Mouse (Mus musculus): ENCODE data around the gene Usp29. TPM values are rescaled to one million over a fixed set of nuclear protein-coding genes. Genes with fewer than 3 reads are reported as not detected.

Usp29 gene
- total and polyA plus RNA-seq, 3 experiments = not detected

GRCm38 (mm10) chr7:6731930-6732329 is 1.6 kb downstream of the Usp29 start:
- H3K27me3 ChIP-seq (replicated peaks) = no peaks in the 10 kb centered on the region
- H3K9ac ChIP-seq (ENCODE audit: insufficient read depth, low read depth) = no peak overlapping the region
- H3K9me3 ChIP-seq (replicated peaks; ENCODE audit: low read length) = peaks cover 48% of the 10 kb centered on the region
- H3K36me3 ChIP-seq (replicated peaks in 1 of 2; ENCODE audit: control insufficient read depth in 1 of 2, insufficient read depth in 1 of 2, low read length in 1 of 2) = no peaks in the 10 kb centered on the region
- no peak for DNase-seq (ENCODE audit: extremely low read depth)
- no peaks in the 10 kb centered on the region for H3K4me1 ChIP-seq (ENCODE audit: control insufficient read depth in 1 of 2, insufficient read depth in 2 of 2)
- no peaks in the 10 kb centered on the region for H3K79me2 ChIP-seq (replicated peaks; ENCODE audit: control insufficient read depth, extremely low read depth, insufficient read depth, poor library complexity, severe bottlenecking)
- TF ChIP-seq ZKSCAN1 (IDR thresholded peaks at IDR 0.05; ENCODE audit: borderline replicate concordance, low read depth, low read length) (no peak), ZC3H11A (IDR thresholded peaks at IDR 0.05; ENCODE audit: low read depth, low read length) (no peak), CHD1 (IDR thresholded peaks at IDR 0.05; ENCODE audit: low read depth, low read length) (no peak), UBTF (IDR thresholded peaks at IDR 0.05; ENCODE audit: low read depth, low read length) (no peak), CTCF (conservative IDR thresholded peaks at IDR 0.05 in 1 of 2, IDR thresholded peaks at IDR 0.05 in 1 of 2; ENCODE audit: low read depth in 2 of 2, low read length in 2 of 2) (no peak), ELF1 (IDR thresholded peaks at IDR 0.05; ENCODE audit: low read depth, low read length) (no peak), SMC3 (IDR thresholded peaks at IDR 0.05; ENCODE audit: low read depth, low read length) (no peak), JUN (IDR thresholded peaks at IDR 0.05; ENCODE audit: insufficient read depth, low read depth, low read length) (no peak), EP300 (IDR thresholded peaks at IDR 0.05; ENCODE audit: low read length) (no peak), POLR2AphosphoS2 (IDR thresholded peaks at IDR 0.05; ENCODE audit: low read depth, low read length) (no peak), RAD21 (IDR thresholded peaks at IDR 0.05; ENCODE audit: low read depth, low read length) (no peak), MAX (IDR thresholded peaks at IDR 0.05; ENCODE audit: low read length) (no peak), CHD2 (IDR thresholded peaks at IDR 0.05; ENCODE audit: low read length) (no peak), USF1 (IDR thresholded peaks at IDR 0.05; ENCODE audit: low read depth, low read length) (no peak), ETS1 (conservative IDR thresholded peaks at IDR 0.05; ENCODE audit: low read depth, low read length) (no peak), MAFK (IDR thresholded peaks at IDR 0.05; ENCODE audit: insufficient replicate concordance, low read length) (no peak), RCOR1 (conservative IDR thresholded peaks at IDR 0.05; ENCODE audit: low read depth, low read length) (no peak)
- H3K4me3 ChIP-seq (replicated peaks in 1 of 3; ENCODE audit: low read depth in 2 of 3, low read length in 2 of 3, poor library complexity in 1 of 3) = no peak overlapping the region
- H3K27ac ChIP-seq (ENCODE audit: insufficient read depth, low read depth) = no peak overlapping the region
- dilution Hi-C loops (cut with MboI; ENCODE audit: extremely low pct_ligation_motif_present, extremely low pct_unique_long_range_greater_than_20kb, low sequenced_read_pairs) (no loop called here), in situ Hi-C loops (cut with MboI; ENCODE audit: low pct_ligation_motif_present, low pct_unique_long_range_greater_than_20kb, low sequenced_read_pairs) (no loop called here)
- H3K4me2 ChIP-seq (ENCODE audit: insufficient read depth, low read depth, poor library complexity, severe bottlenecking) = no peak overlapping the region

GRCm38 (mm10) chr7:6736060-6736459 is 5.7 kb downstream of the Usp29 start:
- dilution Hi-C loops (cut with MboI; ENCODE audit: extremely low pct_ligation_motif_present, extremely low pct_unique_long_range_greater_than_20kb, low sequenced_read_pairs) (no loop called here), in situ Hi-C loops (cut with MboI; ENCODE audit: low pct_ligation_motif_present, low pct_unique_long_range_greater_than_20kb, low sequenced_read_pairs) (no loop called here)
- H3K79me2 ChIP-seq (replicated peaks; ENCODE audit: control insufficient read depth, extremely low read depth, insufficient read depth, poor library complexity, severe bottlenecking) = no peaks in the 10 kb centered on the region
- peaks cover 16% of the 10 kb centered on the region for H3K9me3 ChIP-seq (replicated peaks; ENCODE audit: low read length)
- H3K9ac ChIP-seq (ENCODE audit: insufficient read depth, low read depth) = no peak overlapping the region
- no peaks in the 10 kb centered on the region for H3K4me1 ChIP-seq (ENCODE audit: control insufficient read depth in 1 of 2, insufficient read depth in 2 of 2)
- H3K27me3 ChIP-seq (replicated peaks) = no peaks in the 10 kb centered on the region
- no peak overlapping the region for H3K4me2 ChIP-seq (ENCODE audit: insufficient read depth, low read depth, poor library complexity, severe bottlenecking)
- TF ChIP-seq USF1 (IDR thresholded peaks at IDR 0.05; ENCODE audit: low read depth, low read length) = no peak
- TF ChIP-seq SIN3A (IDR thresholded peaks at IDR 0.05; ENCODE audit: low read length) = no peak
- no peak for TF ChIP-seq RAD21 (IDR thresholded peaks at IDR 0.05; ENCODE audit: low read depth, low read length)
- TF ChIP-seq CHD1 (IDR thresholded peaks at IDR 0.05; ENCODE audit: low read depth, low read length) = no peak
- no peak for TF ChIP-seq SMC3 (IDR thresholded peaks at IDR 0.05; ENCODE audit: low read depth, low read length)
- no peak for TF ChIP-seq MXI1 (IDR thresholded peaks at IDR 0.05; ENCODE audit: low read depth, low read length)
- TF ChIP-seq BHLHE40 (IDR thresholded peaks at IDR 0.05; ENCODE audit: low read depth, low read length) = no peak
- no peak for TF ChIP-seq ZMIZ1 (IDR thresholded peaks at IDR 0.05; ENCODE audit: low read depth, low read length)
- no peak for TF ChIP-seq ZNF384 (IDR thresholded peaks at IDR 0.05; ENCODE audit: low read depth, low read length)
- TF ChIP-seq POLR2A (IDR thresholded peaks at IDR 0.05; ENCODE audit: low read depth, low read length) = no peak
- TF ChIP-seq PAX5 (IDR thresholded peaks at IDR 0.05; ENCODE audit: low read length) = no peak
- TF ChIP-seq TCF12 (IDR thresholded peaks at IDR 0.05; ENCODE audit: low read depth, low read length) = no peak
- TF ChIP-seq JUND (conservative IDR thresholded peaks at IDR 0.05; ENCODE audit: low read depth, low read length) = no peak
- TF ChIP-seq MAX (IDR thresholded peaks at IDR 0.05; ENCODE audit: low read length) = no peak
- no peak for TF ChIP-seq GABPA (IDR thresholded peaks at IDR 0.05; ENCODE audit: insufficient replicate concordance, low read depth, low read length)
- no peak for TF ChIP-seq USF2 (conservative IDR thresholded peaks at IDR 0.05; ENCODE audit: low read depth, low read length)
- no peak for TF ChIP-seq MAZ (IDR thresholded peaks at IDR 0.05; ENCODE audit: low read depth, low read length)
- DNase-seq (ENCODE audit: extremely low read depth) = no peak
- no peak overlapping the region for H3K4me3 ChIP-seq (replicated peaks in 1 of 3; ENCODE audit: low read depth in 2 of 3, low read length in 2 of 3, poor library complexity in 1 of 3)
- no peaks in the 10 kb centered on the region for H3K36me3 ChIP-seq (replicated peaks in 1 of 2; ENCODE audit: control insufficient read depth in 1 of 2, insufficient read depth in 1 of 2, low read length in 1 of 2)
- no peak overlapping the region for H3K27ac ChIP-seq (ENCODE audit: insufficient read depth, low read depth)

Measured in CH12.LX (cell line).